Mouse (Mus musculus) layer of hippocampus, adult 18-20 months (tissue): ENCODE results near the gene St7l. TPM values are rescaled to one million over a fixed set of nuclear protein-coding genes. Genes with fewer than 3 reads are reported as not detected.

Experiments
- DNase-seq, 2 experiments: peaks; one replicate each; pipeline ENCODE4 v3.0.0; 2022; ENCODE audit warnings: low spot score in 2 of 2
- total RNA-seq, 2 experiments: library from RNA; stranded (reverse); gene quantifications; 2 replicates each; pipeline ENCODE4 v1.2.3; 2021

Gene St7l
- total RNA-seq, 2 experiments from 2014 or later: 38.3 to 38.4 TPM

DNA sequence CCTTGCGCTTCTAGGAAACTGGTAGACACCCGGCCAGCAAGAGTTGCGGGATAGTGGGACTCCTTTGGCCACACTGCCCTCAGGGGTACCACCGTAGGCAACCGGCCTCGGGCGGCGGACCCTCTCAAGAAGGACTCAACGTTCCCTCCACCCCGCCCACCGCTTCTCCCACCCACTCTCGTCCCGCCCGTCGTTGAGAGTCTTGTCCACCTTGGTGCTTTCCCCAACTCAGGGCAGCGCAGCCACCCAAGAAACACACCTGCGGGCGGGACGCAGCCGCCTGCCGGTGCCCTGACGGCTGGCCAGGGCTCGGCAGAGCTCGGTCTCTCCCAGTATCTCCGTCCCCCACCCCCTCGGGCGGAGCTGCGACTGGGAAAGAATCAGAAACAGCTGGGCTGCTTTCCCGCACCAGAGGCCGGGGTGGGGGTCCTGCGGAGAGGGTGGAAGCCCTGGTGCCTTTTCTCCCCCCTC, 98.4 kb downstream of the St7l start:
- no peak for DNase-seq

DNA sequence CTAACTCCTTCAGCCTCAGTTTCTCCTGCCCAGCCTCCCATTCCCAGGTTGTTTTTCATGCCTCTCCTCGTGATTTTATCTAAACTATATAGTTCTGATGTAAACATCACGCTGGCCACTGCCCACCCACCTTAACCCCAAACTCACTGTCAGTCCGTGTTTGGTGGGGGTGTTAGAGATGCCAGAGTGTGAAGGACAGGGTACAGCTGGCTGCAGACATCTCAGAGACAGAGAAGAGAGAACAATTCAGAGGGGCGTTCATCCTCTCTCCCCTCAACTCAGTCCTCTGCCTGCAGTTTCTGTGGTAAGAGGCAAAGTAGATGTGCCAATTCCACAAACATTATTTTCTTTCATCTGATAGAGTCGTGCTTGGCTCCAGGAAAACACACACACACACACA, 99.1 kb downstream of the St7l start:
- DNase-seq: no peak

DNA sequence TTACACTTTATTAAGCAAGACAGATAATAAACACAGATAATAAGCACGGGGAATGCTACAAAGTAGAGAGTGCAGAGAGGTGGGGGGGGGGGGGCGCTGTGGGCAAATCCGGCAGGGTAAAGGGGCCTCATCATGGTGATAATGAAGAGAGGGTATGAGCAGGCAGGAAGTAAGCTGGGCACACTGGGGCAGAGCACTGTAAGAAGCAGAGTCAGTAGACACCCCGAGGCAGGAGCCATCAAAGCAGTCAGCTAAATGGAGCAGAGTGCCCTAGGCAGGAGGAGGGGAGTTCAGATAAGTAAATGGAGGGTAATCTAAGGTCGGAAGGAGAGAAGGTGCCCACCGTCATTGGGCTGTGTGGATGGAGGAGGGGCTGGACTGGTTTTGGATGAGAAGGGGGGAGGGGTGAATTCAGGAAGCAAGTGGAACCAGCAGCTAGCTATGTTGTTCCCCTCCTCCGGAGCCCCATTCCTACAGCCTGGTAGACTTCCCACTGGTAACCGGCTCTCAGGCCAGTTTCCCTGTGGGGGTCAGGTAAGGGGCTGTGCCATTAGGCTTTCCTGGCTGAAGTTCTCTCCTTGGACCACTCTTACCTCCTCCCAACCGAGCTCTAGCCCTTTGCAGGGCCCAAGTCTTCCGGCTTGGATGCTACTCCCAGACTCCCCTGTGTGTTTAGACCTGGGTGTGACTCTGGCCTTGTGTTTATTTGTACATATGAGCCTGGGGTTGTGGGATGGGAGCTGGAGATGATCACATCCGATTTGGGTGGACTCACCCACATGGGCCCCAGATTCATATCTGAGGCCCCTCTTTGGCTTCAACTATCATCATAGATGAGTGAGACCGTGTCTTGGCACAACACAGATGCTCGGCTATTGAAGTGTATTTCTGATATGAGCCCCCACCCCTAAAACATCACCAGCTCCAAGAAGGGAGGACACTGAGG, 99.8 kb downstream of the St7l start:
- no peak for DNase-seq

DNA sequence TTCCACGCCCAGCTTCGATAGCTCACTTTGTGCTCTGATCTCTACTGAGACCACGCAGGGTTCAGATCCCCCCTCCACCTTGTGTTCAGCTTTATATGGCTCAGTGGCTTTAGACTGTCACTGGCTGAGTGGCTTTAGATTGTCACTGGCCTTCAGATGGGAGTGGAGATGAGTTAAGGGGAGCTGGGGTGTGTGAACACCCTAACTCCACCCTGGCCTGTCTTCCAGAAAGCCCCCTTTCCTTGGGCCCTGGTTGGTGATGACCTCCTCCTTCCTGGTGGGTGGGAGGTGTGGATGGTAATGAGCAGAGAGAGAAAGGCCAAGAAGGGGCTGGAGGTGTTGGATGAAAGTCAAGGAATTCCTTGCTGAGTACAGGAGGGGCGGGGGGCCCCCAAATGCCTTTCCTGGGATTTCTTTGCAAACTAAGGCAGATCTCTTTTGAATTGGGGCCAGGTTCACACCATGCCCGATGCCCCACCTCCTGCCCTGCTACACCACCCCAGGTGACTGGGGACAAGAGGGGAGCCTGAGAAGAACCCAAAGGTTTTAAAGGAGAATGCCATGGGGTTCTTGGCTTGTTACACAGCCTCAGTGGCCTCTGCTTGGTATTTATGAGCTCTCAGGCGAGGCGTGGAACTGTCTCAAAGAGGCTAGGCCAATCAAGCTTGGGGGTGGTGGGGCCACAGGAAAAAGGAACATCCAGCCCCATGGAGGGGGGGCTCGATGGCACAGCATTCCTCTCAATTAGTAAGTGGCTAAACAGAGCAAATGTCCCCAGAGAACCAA, 101.5 kb downstream of the St7l start:
- no peak for DNase-seq

DNA sequence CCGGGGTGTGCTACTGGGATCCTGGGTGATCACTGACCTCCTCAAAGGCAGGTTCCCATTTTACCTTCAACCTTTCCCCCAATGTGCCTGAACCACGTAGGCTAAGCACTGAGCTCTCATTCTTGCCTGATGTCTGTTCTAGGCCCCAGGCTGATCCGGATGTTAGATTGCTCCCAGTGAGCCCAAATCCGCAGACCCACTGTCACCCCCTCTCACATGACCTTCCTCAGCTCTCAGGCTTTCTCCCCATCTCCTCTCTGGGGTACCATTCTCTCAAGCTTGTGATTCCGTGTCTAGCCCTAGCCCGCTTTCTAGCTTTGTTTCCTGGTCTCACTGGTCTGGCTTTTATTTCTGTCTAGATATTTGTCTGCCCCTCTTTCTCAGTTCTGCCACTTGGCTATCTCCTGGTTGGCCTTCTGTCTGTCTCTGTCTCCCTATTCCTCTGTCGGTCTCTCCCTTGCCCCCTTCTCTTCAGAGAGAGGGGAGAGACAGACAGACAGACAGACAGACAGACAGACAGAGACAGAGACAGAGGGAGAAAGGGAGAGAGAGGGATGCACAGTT, 102.3 kb downstream of the St7l start:
- DNase-seq: no peak

DNA sequence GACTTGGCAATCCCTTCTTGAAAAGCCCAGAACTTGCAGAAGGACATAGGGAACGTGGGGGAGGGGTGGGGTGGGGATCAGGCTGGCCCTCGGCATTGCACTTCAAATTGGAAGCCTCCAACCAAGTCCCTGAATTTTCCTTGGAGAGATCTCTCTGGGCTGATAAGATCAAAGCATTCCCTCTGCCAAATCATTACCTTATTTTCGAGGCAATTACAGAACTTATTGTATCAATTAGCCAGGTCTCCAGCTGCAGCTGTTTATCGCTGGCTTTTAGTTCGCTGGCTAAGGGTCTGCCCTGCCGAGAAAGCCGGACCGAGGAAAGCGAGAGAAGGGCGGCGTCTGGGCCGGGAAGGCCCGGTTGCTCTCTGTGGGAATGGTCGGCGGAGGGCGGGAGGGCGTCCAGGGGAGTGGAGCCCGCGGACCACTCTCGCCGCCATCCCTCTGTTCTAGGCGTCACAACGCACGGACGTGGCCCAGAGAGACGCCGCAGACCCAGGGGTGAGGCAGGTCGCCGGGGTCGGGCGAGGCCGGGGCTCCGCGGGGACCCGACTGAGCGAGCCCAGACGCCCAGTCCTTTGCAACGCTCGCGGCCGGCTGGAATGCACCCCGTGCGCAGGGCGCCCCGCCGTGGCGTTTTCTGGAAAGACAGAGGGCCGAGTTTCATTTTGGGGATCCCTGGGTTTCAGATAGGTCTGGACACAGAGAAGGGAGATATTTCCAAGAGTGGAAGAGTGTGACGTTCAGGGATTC, 103.9 kb downstream of the St7l start:
- DNase-seq: peak; percentile 74 to 89

Other genes with a start within 250 kb of the St7l start
- gene Slc16a1, start 225.3 kb upstream of the St7l start, total RNA-seq: 10 to 100 TPM; 24.8 to 25.2 TPM
- under 1 TPM; 0.37 to 0.38 TPM for gene Ppm1j, start 82.9 kb upstream of the St7l start, total RNA-seq
- not detected for gene Fam19a3, start 82.2 kb upstream of the St7l start, total RNA-seq
- gene Rhoc, start 75.6 kb upstream of the St7l start, total RNA-seq: 10 to 100 TPM; 20.5 to 21.6 TPM
- gene Mov10, start 45.4 kb upstream of the St7l start, total RNA-seq: 1 to 10 TPM; 7.9 to 9.7 TPM
- gene Capza1, start 500 bp downstream of the St7l start, total RNA-seq: 10 to 100 TPM; 29.5 to 41.2 TPM
- gene Wnt2b, start 97.9 kb downstream of the St7l start, total RNA-seq: under 1 TPM; 0.28 to 0.40 TPM
- gene Cttnbp2nl, start 189.1 kb downstream of the St7l start, total RNA-seq: 10 to 100 TPM; 26.1 to 29.2 TPM
- gene 4930564D02Rik, start 202.8 kb downstream of the St7l start, total RNA-seq: not detected